Mouse (Mus musculus) liver, adult 2 months (tissue): ENCODE measurements around the gene Cdk14. TPM values are rescaled to one million over a fixed set of nuclear protein-coding genes. Genes with fewer than 3 reads are reported as not detected.

Experiments used
- DNase-seq: peaks from one replicate; pipeline ENCODE4 v3.0.0-alpha.2; 2011; ENCODE audit warnings: low read depth, low spot score; ENCODE audit errors: extremely low read depth
- H3K27ac ChIP-seq: fragments of 200-500 bp; replicated peaks from 2 replicates; pipeline ENCODE4 v1.5.1; 2012; ENCODE audit warnings: low read depth, mild to moderate bottlenecking, control low read depth, inconsistent platforms, low read length; ENCODE audit not compliant: insufficient read depth
- H3K27me3 ChIP-seq: fragments of 200-500 bp; 2 replicates; pipeline ENCODE4 v1.6.1; 2012; ENCODE audit warnings: mild to moderate bottlenecking, moderate library complexity, low read length, inconsistent platforms; ENCODE audit not compliant: control insufficient read depth, insufficient read depth
- H3K36me3 ChIP-seq: fragments of 200-500 bp; 2 replicates; pipeline ENCODE4 v1.6.1; 2012; ENCODE audit warnings: low read length, inconsistent platforms; ENCODE audit not compliant: control insufficient read depth, insufficient read depth
- H3K4me1 ChIP-seq: fragments of 200-500 bp; 2 replicates; pipeline ENCODE4 v1.6.1; 2011; ENCODE audit warnings: low read length; ENCODE audit not compliant: control insufficient read depth, insufficient read depth
- H3K4me3 ChIP-seq: fragments of 200-500 bp; 2 replicates; pipeline ENCODE4 v1.5.1; 2011; ENCODE audit warnings: low read depth, mild to moderate bottlenecking, control low read depth, low read length, moderate library complexity; ENCODE audit not compliant: insufficient read depth
- H3K79me2 ChIP-seq: fragments of 200-500 bp; 2 replicates; pipeline ENCODE4 v1.6.1; 2012; ENCODE audit warnings: inconsistent platforms, mild to moderate bottlenecking, low read length, moderate library complexity; ENCODE audit not compliant: control insufficient read depth, insufficient read depth
- H3K9ac ChIP-seq: fragments of 200-500 bp; 2 replicates; pipeline ENCODE4 v1.6.1; 2012; ENCODE audit warnings: low read depth, mild to moderate bottlenecking, control low read depth, inconsistent platforms, low read length
- CTCF ChIP-seq: fragments of 200-500 bp; IDR thresholded peaks from 2 replicates; pipeline ENCODE4 v1.5.1; 2011; ENCODE audit warnings: low read depth, low read length, control low read depth
- POLR2A ChIP-seq: fragments of 200-500 bp; IDR thresholded peaks from 2 replicates; pipeline ENCODE4 v1.6.1; 2011; ENCODE audit warnings: low read length, control low read depth; ENCODE audit not compliant: insufficient read depth; ENCODE audit errors: extremely low read depth
- WGBS: fragments of 180-500 bp; shearing (Covaris S2); methylation state at CpG from one replicate; pipeline ENCODE4 v1.1.7; 2018; 5-methylcytosine and 5-hydroxymethylcytosine counted together
- polyA plus RNA-seq: library from polyadenylated mRNA; depleted of rRNA; stranded (reverse); fragments of >200 nt; gene quantifications from 2 replicates; pipeline ENCODE4 v1.2.3, GENCODE M21; 2012; rRNA removed
- total RNA-seq: library from RNA; depleted of rRNA; stranded (reverse); fragments of >200 nt; gene quantifications from 2 replicates; pipeline ENCODE4 v1.2.3, GENCODE M21; 2014; rRNA removed

Gene Cdk14
- total and polyA plus RNA-seq, 2 experiments: 0.31 to 2.7 TPM

DNA sequence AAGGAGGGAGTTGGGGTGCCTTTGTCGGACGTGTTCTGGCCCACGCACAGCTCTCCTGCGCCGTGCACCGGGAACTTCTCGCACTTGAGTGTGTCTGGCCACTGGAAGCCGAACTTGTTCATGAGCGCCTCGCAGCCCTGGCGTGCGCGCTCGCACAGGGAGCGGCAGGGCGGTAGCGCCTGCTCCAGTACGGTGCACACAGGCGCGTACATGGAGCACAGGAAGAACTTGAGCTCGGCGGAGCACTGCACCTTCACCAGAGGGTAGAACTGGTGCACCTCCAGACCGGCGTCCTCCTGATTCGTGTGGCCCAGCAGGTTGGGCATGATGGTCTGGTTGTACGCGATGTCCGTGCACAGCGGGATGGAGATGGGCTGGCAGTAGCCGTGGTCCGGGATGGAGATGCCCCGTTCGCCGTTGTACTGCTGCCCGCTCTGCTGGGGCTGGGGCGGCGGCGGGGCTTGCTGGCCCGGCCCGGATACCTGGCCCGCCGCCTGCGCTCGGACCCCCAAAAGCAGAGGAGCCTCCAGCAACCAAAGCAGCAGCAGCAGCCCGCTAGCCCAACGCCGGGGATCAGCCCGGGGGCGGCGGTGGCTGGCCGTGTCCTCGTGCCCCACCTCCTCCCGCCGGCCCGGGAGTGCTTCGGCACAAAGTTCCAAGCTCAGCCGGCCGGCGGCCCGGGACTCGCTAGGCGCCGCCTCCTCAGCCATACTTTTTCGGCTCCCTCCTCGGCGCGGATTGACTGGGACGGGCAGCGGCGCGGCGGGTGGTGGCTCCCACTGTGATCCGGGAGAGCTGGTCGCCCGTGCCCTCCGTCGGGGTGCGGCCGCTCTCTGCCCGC, 663.0 kb downstream of the Cdk14 start:
- no peaks in the 10 kb centered on the region for H3K27me3 ChIP-seq
- TF ChIP-seq POLR2A: 0 out of 2 replicates have a peak, but pooled peaks have one; percentile 23
- TF ChIP-seq CTCF: no peak
- 0 out of 2 replicates have a peak, but pooled peaks cover 1% of the 10 kb centered on the region for H3K4me1 ChIP-seq
- H3K27ac ChIP-seq: peak overlapping the region; percentile 90
- DNase-seq: peak; percentile 58
- under 1% methylated on average over 80 of the region's 80 CpGs for WGBS
- no peaks in the 10 kb centered on the region for H3K36me3 ChIP-seq
- H3K9ac ChIP-seq: peak overlapping the region; percentile 98
- no peaks in the 10 kb centered on the region; the same call in 1 of the 2 replicates for H3K79me2 ChIP-seq
- peak overlapping the region; percentile 87 for H3K4me3 ChIP-seq

DNA sequence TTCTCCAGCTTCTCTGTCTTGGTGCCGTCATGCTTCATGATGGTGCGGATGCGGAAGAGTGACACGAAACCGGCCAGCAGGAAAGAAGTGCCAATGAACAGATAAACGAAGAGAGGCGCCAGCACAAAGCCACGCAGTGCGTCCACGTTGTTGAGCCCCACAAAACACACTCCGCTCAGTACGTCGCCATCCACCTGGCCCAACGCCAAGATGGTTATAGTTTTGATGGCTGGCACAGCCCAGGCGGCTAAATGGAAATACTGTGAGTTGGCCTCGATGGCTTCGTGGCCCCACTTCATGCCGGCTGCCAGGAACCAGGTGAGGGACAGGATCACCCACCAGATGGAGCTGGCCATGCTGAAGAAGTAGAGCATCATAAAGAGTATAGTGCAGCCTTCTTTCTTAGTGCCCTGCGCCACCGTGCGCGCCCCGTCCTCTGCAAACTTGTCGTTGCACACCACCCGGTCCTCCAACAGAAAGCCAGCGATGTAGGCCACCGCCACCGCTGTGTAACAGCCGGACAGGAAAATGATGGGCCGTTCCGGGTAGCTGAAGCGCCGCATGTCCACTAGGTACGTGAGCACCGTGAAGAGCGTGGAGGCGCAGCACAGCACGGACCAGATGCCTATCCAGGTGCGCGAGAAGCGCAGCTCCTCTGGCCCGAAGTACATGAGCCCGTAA, 664.0 kb downstream of the Cdk14 start:
- Histone ChIP-seq H3K27ac (no peak overlapping the region), H3K27me3 (no peaks in the 10 kb centered on the region), H3K4me3 (peak overlapping the region; percentile 87; the same call in 1 of the 2 replicates), H3K9ac (peak overlapping the region; percentile 98; the same call in 1 of the 2 replicates), H3K79me2 (no peaks in the 10 kb centered on the region; the same call in 1 of the 2 replicates), H3K36me3 (no peaks in the 10 kb centered on the region), H3K4me1 (0 out of 2 replicates have a peak, but pooled peaks cover 1% of the 10 kb centered on the region)
- no peak for DNase-seq
- TF ChIP-seq POLR2A (no peak), CTCF (no peak)
- 41% methylated on average over 43 of the region's 43 CpGs for WGBS

DNA sequence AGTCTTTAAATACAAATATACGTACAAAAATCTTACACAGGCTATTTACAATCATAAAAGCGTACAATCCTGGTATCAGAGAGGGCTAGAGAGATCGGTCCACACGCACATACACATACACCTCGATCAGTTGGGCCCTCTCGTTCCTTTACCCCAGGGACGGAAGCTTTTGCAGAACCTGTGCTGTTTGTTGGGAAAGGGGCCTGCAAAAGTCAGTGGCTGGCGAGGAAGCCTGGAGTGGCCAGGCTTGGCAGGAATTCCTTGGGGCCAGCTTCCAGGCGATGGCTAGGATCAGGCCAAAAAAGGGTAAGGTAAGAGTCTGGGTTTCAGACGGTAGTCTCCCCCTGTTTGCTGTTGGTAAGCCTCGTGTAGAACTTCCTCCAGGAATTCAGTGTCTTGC, 664.8 kb downstream of the Cdk14 start:
- Histone ChIP-seq H3K9ac (no peak overlapping the region), H3K79me2 (no peaks in the 10 kb centered on the region; the same call in 1 of the 2 replicates), H3K27me3 (no peaks in the 10 kb centered on the region), H3K4me3 (no peak overlapping the region), H3K4me1 (0 out of 2 replicates have a peak, but pooled peaks cover 1% of the 10 kb centered on the region), H3K36me3 (no peaks in the 10 kb centered on the region), H3K27ac (no peak overlapping the region)
- WGBS: 81% methylated on average over 11 of the region's 11 CpGs
- TF ChIP-seq CTCF (no peak), POLR2A (no peak)
- no peak for DNase-seq

DNA sequence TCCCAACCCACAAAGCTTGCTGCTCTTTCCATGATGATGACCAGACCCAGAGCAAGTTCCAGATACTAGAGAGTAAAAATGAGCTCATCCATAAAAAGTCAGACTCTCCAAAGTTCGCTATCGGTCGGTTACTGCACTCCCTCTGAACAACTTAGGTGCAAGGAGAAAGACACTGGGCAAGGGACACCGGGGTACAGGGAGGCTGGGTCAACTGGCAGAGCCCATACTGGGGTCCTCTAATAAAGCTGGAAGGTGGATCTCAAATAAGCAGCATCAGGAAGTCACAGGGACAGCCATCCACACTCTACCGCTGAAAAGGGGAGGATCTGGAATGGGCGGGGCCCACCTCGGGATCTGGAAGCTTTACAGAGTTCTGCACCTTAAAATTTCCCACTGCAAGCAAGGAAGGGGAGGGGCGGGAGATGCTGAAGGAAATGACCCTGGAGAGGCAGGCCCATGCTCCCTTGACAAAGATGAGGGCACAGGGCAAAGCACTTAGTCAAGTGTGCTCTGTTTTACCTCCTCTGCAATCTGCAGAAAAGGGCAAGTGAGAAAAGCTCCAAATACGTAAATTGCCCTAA, 665.3 kb downstream of the Cdk14 start:
- Histone ChIP-seq H3K9ac (no peak overlapping the region), H3K36me3 (no peaks in the 10 kb centered on the region), H3K27ac (no peak overlapping the region), H3K79me2 (no peaks in the 10 kb centered on the region; the same call in 1 of the 2 replicates), H3K4me1 (0 out of 2 replicates have a peak, but pooled peaks cover 1% of the 10 kb centered on the region), H3K4me3 (no peak overlapping the region), H3K27me3 (no peaks in the 10 kb centered on the region)
- TF ChIP-seq POLR2A (no peak), CTCF (no peak)
- DNase-seq: no peak
- 71% methylated on average over 9 of the region's 9 CpGs for WGBS

Other genes starting within 250 kb of the Cdk14 start
- not detected in 2 replicates for gene 1700015F17Rik, start 58.8 kb upstream of the Cdk14 start, total RNA-seq
- not detected in 2 replicates for gene 1700015F17Rik, start 58.8 kb upstream of the Cdk14 start, polyA plus RNA-seq
- gene Cldn12, start 94.6 kb upstream of the Cdk14 start, total RNA-seq: 66.4 and 76.7 TPM in 2 replicates
- 56.0 and 60.0 TPM in 2 replicates for gene Cldn12, start 94.6 kb upstream of the Cdk14 start, polyA plus RNA-seq
- 17.5 and 20.1 TPM in 2 replicates for gene Gtpbp10, start 139.2 kb upstream of the Cdk14 start, total RNA-seq
- 2.2 and 2.6 TPM in 2 replicates for gene Gtpbp10, start 139.2 kb upstream of the Cdk14 start, polyA plus RNA-seq
- gene Gm8773, start 153.5 kb upstream of the Cdk14 start, total RNA-seq: not detected in 2 replicates
- not detected in 2 replicates for gene Gm8773, start 153.5 kb upstream of the Cdk14 start, polyA plus RNA-seq
- 1.0 TPM in 2 replicates for gene Cfap69, start 243.9 kb upstream of the Cdk14 start, total RNA-seq
- 0.04 and 0.05 TPM in 2 replicates for gene Cfap69, start 243.9 kb upstream of the Cdk14 start, polyA plus RNA-seq